Mouse (Mus musculus) adipose tissue, adult 10 weeks (tissue): ENCODE measurements around the gene 2610001J05Rik. TPM values are rescaled to one million over a fixed set of nuclear protein-coding genes. Genes with fewer than 3 reads are reported as not detected.

Experiments used
- polyA plus RNA-seq: library from polyadenylated mRNA; stranded (reverse); fragments of 350-450 nt; fragmentation: Illumina TruSeq; extraction: RNeasy Lipid Tissue Mini Kit (QIAGEN cat#74804); gene quantifications from one replicate; pipeline ENCODE4 v1.2.3, GENCODE M21; 2014; ENCODE audit warnings: low read depth, low replicate concordance

The 2610001J05Rik gene
- 51.0 TPM for polyA plus RNA-seq

DNA sequence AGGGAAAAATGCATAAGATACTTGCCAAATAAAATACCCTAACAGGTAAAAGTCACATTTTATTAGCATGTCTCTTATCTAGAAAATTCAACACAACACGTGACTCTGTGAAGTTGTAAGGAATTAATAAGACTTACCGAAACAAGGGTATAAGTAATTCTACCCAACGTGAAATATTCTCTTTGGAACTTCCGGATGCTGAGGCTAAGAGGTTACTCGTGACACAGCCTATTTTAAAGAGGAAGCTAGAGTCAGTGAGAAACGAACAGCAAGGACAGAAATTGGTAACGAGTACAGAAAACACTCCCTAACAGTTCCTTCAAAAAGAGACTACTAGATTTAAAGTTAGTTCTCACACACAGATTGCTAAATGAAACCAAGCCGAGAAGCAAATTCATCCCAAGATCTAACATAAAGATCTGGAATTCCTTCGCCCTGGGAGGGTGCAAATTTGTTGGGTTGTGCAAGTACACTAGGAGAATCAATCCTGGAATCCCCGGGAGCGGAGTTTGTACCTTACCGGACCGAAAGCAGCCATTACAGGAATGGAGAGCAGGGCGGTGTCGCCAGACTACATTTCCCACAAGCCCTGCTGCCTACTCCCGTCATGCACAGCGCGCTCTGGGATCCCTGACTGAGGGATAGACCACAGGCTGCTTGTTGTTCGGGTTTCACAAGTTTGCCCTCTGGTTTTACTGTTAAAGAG is at the start of gene 2610001J05Rik:
TSS of gene 2610001J05Rik (minus strand) at position 600 of the 706 bp plus-strand sequence.

DNA sequence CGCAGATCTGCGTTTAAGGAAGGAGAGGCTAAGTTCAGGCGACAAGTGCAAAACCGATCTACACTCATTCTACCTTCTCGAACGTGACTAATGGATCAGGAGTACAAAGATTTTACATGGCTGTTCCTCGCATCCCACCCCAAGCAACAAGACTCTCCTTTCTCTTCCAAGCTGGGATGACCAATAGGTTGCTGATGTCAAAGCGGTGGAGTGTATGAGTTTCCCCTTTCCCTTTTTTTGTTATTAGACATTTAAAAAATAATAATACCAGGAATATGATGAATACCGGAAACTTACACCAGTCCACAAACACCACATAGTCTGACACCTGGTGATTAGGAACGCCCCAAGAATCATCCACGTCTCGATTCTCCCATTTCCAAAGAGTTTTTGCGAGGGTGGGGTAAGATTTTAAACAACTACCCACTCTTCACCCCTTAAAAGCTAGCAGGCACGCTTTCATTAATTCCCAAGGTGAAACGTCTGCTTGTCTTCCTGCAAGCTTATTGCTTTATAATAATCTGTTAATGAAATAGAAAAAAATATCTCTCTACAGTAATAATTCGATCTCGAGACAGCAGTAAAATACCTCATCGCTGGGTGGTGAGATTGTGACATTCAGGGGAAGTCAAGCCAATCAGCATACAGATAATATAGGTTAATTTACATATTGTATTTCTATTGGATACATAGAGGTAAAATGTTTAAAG is 31.8 kb downstream of the 2610001J05Rik start, which contains the start of gene Gpr85:
TSS of gene Gpr85 (minus strand) at position 598 of the 710 bp plus-strand sequence.

Other genes with a start within 250 kb of the 2610001J05Rik start
- gene Bmt2, start 193.6 kb downstream of the 2610001J05Rik start, polyA plus RNA-seq = 10.6 TPM
- gene Gpr85, start 31.6 kb downstream of the 2610001J05Rik start, polyA plus RNA-seq = 0.26 TPM